Mouse (Mus musculus) kidney, postnatal 0 days (tissue): ENCODE results near the gene Slc29a3. TPM values are rescaled to one million over a fixed set of nuclear protein-coding genes. Genes with fewer than 3 reads are reported as not detected.
A peak's percentile ranks its signal among the peaks of the same experiment; 100 is the strongest.
"Not testable (repeated sequence)": the region's sequence is repeated elsewhere in the genome, so short reads cannot be mapped to it uniquely, and the experiment has no call there.

ENCODE experiments used
- ATAC-seq: fragments of 200-750 bp; cut with Nextera tagmentation; replicated peaks from 2 replicates; pipeline ENCODE4 v1.8.0; 2017; ENCODE audit warnings: low read depth, moderate number of reproducible peaks, moderate TSS enrichment, moderate library complexity; ENCODE audit not compliant: low FRiP score
- DNase-seq: peaks from one replicate; pipeline ENCODE4 v3.0.0-alpha.2; 2016; ENCODE audit warnings: low spot score
- H3K27ac ChIP-seq: fragments of 300-500 bp; sonication (generic); 2 replicates; pipeline ENCODE4 v1.5.1; 2014; ENCODE audit warnings: mild to moderate bottlenecking
- H3K27me3 ChIP-seq: fragments of 300-500 bp; sonication (generic); 2 replicates; pipeline ENCODE4 v1.6.1; 2014; ENCODE audit warnings: low read length, mixed read lengths; ENCODE audit not compliant: insufficient read depth
- H3K36me3 ChIP-seq: fragments of 300-500 bp; sonication (generic); 2 replicates; pipeline ENCODE4 v1.6.1; 2014; ENCODE audit warnings: low read length, mixed read lengths; ENCODE audit not compliant: insufficient read depth
- H3K4me1 ChIP-seq: fragments of 300-500 bp; sonication (generic); replicated peaks from 2 replicates; pipeline ENCODE4 v1.6.1; 2014; ENCODE audit warnings: antibody characterized with exemption, low read length, mixed read lengths; ENCODE audit not compliant: insufficient read depth
- H3K4me2 ChIP-seq: fragments of 300-500 bp; sonication (generic); 2 replicates; pipeline ENCODE4 v1.6.1; 2014; ENCODE audit warnings: mild to moderate bottlenecking, low read length, moderate library complexity, mixed read lengths
- H3K4me3 ChIP-seq: fragments of 300-500 bp; sonication (generic); replicated peaks from 2 replicates; pipeline ENCODE4 v1.5.1; 2014; ENCODE audit warnings: low read depth, low read length
- H3K9ac ChIP-seq: fragments of 300-500 bp; sonication (generic); 2 replicates; pipeline ENCODE4 v1.6.1; 2014; ENCODE audit warnings: low read depth, low read length
- H3K9me3 ChIP-seq: fragments of 300-500 bp; sonication (generic); replicated peaks from 2 replicates; pipeline ENCODE4 v1.6.1; 2016; ENCODE audit warnings: low read length, inconsistent platforms, mixed read lengths
- CTCF ChIP-seq: IDR thresholded peaks from 2 replicates; pipeline ENCODE4 v1.5.1; 2016; ENCODE audit warnings: antibody characterized with exemption, low read depth, mild to moderate bottlenecking, moderate library complexity
- WGBS: fragments of 180-500 bp; shearing (Covaris S2); extraction: QIAGEN DNeasy Blood & Tissue Kit; methylation state at CpG from one replicate; pipeline ENCODE4 v1.1.7; 2014; 5-methylcytosine and 5-hydroxymethylcytosine counted together
- polyA plus RNA-seq: library from polyadenylated mRNA; unstranded; fragments of >200 nt; fragmentation: Nextera tagmentation; extraction: Ambion mirVana; gene quantifications from 2 replicates; pipeline ENCODE4 v1.2.1, GENCODE M21; 2015

Slc29a3 gene
- polyA plus RNA-seq, 1 experiment from 2014 or later, result 17.8 TPM

GRCm38 (mm10) chr10:60723345-60723744 lies 29.2 kb downstream of the Slc29a3 start:
- Histone ChIP-seq H3K27ac (no peak overlapping the region), H3K9ac (no peak overlapping the region), H3K36me3 (0 out of 2 replicates have a peak, but pooled peaks cover 5% of the 10 kb centered on the region), H3K4me1 (no peaks in the 10 kb centered on the region), H3K4me3 (no peak overlapping the region), H3K9me3 (no peaks in the 10 kb centered on the region), H3K27me3 (no peaks in the 10 kb centered on the region), H3K4me2 (no peak overlapping the region)
- TF ChIP-seq CTCF, result peak; percentile 35; the same call in 1 of the 2 replicates
- WGBS, result 39% methylated on average over 1 of the region's 1 CpGs
- ATAC-seq (no peak), DNase-seq (no peak)

GRCm38 (mm10) chr10:60721640-60722039 lies 31.0 kb downstream of the Slc29a3 start:
- Histone ChIP-seq H3K9me3 (no peaks in the 10 kb centered on the region), H3K4me3 (no peak overlapping the region), H3K27ac (no peak overlapping the region), H3K36me3 (0 out of 2 replicates have a peak, but pooled peaks cover 5% of the 10 kb centered on the region), H3K9ac (no peak overlapping the region), H3K27me3 (no peaks in the 10 kb centered on the region), H3K4me1 (no peaks in the 10 kb centered on the region), H3K4me2 (no peak overlapping the region)
- DNase-seq (no peak), ATAC-seq (no peak)
- WGBS, result 75% methylated on average over 12 of the region's 12 CpGs
- no peak for TF ChIP-seq CTCF

GRCm38 (mm10) chr10:60720461-60720860 lies 32.1 kb downstream of the Slc29a3 start:
- no peak overlapping the region for H3K27ac ChIP-seq
- no peak for TF ChIP-seq CTCF
- H3K36me3 ChIP-seq, result peaks cover 11% of the 10 kb centered on the region; the same call in 1 of the 2 replicates
- DNase-seq (no peak), ATAC-seq (no peak)
- no peaks in the 10 kb centered on the region for H3K4me1 ChIP-seq
- H3K4me2 ChIP-seq, result no peak overlapping the region
- 78% methylated on average over 5 of the region's 5 CpGs for whole genome bisulfite sequencing
- no peaks in the 10 kb centered on the region for H3K9me3 ChIP-seq
- no peaks in the 10 kb centered on the region for H3K27me3 ChIP-seq
- no peak overlapping the region for H3K4me3 ChIP-seq
- H3K9ac ChIP-seq, result no peak overlapping the region

- no peaks in the 10 kb centered on the region for H3K27me3 ChIP-seq
- no peak for TF ChIP-seq CTCF
- H3K9me3 ChIP-seq, result no peaks in the 10 kb centered on the region
- no peak overlapping the region for H3K27ac ChIP-seq
- H3K9ac ChIP-seq, result no peak overlapping the region
- WGBS, result 96% methylated on average over 2 of the region's 2 CpGs
- peaks cover 17% of the 10 kb centered on the region; the same call in 1 of the 2 replicates for H3K36me3 ChIP-seq
- H3K4me3 ChIP-seq, result no peak overlapping the region
- DNase-seq (no peak), ATAC-seq (no peak)
- H3K4me2 ChIP-seq, result no peak overlapping the region
- H3K4me1 ChIP-seq, result no peaks in the 10 kb centered on the region
These were observed 34.1 kb downstream of the Slc29a3 start for GRCm38 (mm10) chr10:60718491-60718890.

GRCm38 (mm10) chr10:60716449-60716848 lies 36.1 kb downstream of the Slc29a3 start:
- Histone ChIP-seq H3K27ac (no peak overlapping the region), H3K9me3 (no peaks in the 10 kb centered on the region), H3K4me3 (no peak overlapping the region), H3K36me3 (peaks cover 17% of the 10 kb centered on the region; the same call in 1 of the 2 replicates), H3K4me1 (no peaks in the 10 kb centered on the region), H3K27me3 (no peaks in the 10 kb centered on the region), H3K4me2 (no peak overlapping the region), H3K9ac (no peak overlapping the region)
- no peak for DNase-seq
- 86% methylated on average over 3 of the region's 3 CpGs for WGBS
- no peak for TF ChIP-seq CTCF
- 0 out of 2 replicates have a peak, but pooled peaks have one; percentile 52 for ATAC-seq

- H3K4me3 ChIP-seq, H3K9ac ChIP-seq, DNase-seq, H3K9me3 ChIP-seq, H3K4me2 ChIP-seq, H3K27me3 ChIP-seq, H3K4me1 ChIP-seq, ATAC-seq, H3K27ac ChIP-seq: not testable (repeated sequence)
- 62% methylated on average over 8 of the region's 8 CpGs for WGBS
- H3K36me3 ChIP-seq, result peaks cover 12% of the 10 kb centered on the region; the same call in 1 of the 2 replicates
These were observed 40.3 kb downstream of the Slc29a3 start for GRCm38 (mm10) chr10:60712299-60712698.

- no peaks in the 10 kb centered on the region for H3K9me3 ChIP-seq
- ATAC-seq (peak; percentile 96), DNase-seq (peak; percentile 42)
- 63% methylated on average over 5 of the region's 5 CpGs for WGBS
- 0 out of 2 replicates have a peak overlapping the region, but pooled peaks have one; percentile 55 for H3K27ac ChIP-seq
- no peak for TF ChIP-seq CTCF
- H3K4me2 ChIP-seq, result no peak overlapping the region
- no peaks in the 10 kb centered on the region for H3K4me1 ChIP-seq
- no peak overlapping the region for H3K9ac ChIP-seq
- H3K27me3 ChIP-seq, result no peaks in the 10 kb centered on the region
- no peaks in the 10 kb centered on the region for H3K36me3 ChIP-seq
- no peak overlapping the region for H3K4me3 ChIP-seq
These were observed 43.8 kb downstream of the Slc29a3 start for GRCm38 (mm10) chr10:60708837-60709236.
